Mouse (Mus musculus) lung, embryonic 15.5 days (tissue): Measurements from ENCODE around the gene Vstm2l. TPM values are rescaled to one million over a fixed set of nuclear protein-coding genes. Genes with fewer than 3 reads are reported as not detected.

Source experiments
- ATAC-seq: fragments of 200-750 bp; cut with Nextera tagmentation; 2 replicates; pipeline ENCODE4 v1.8.0; 2017; ENCODE audit warnings: moderate number of reproducible peaks, borderline replicate concordance; ENCODE audit not compliant: low FRiP score, low TSS enrichment; ENCODE audit errors: extremely low read depth
- H3K27ac ChIP-seq: fragments of 300-500 bp; sonication (generic); 2 replicates; pipeline ENCODE4 v1.5.1; 2015; ENCODE audit warnings: moderate library complexity, mild to moderate bottlenecking, inconsistent platforms
- H3K27me3 ChIP-seq: fragments of 300-500 bp; sonication (generic); 2 replicates; pipeline ENCODE4 v1.6.1; 2015; ENCODE audit warnings: inconsistent platforms
- H3K36me3 ChIP-seq: fragments of 300-500 bp; sonication (generic); 2 replicates; pipeline ENCODE4 v1.6.1; 2015; ENCODE audit warnings: inconsistent platforms
- H3K4me1 ChIP-seq: fragments of 300-500 bp; sonication (generic); 2 replicates; pipeline ENCODE4 v1.6.1; 2015; ENCODE audit warnings: inconsistent platforms
- H3K4me2 ChIP-seq: fragments of 300-500 bp; sonication (generic); 2 replicates; pipeline ENCODE4 v1.6.1; 2015; ENCODE audit warnings: inconsistent platforms, mild to moderate bottlenecking, moderate library complexity
- H3K4me3 ChIP-seq: fragments of 300-500 bp; sonication (generic); 2 replicates; pipeline ENCODE4 v1.5.1; 2015; ENCODE audit warnings: mild to moderate bottlenecking, inconsistent platforms
- H3K9ac ChIP-seq: fragments of 300-500 bp; sonication (generic); 2 replicates; pipeline ENCODE4 v1.6.1; 2015; ENCODE audit warnings: inconsistent platforms
- H3K9me3 ChIP-seq: fragments of 300-500 bp; sonication (generic); 2 replicates; pipeline ENCODE4 v1.6.1; 2016; ENCODE audit warnings: inconsistent platforms
- WGBS: fragments of 180-500 bp; shearing (Covaris S2); methylation state at CpG from one replicate; pipeline ENCODE4 v1.1.7; 2015; 5-methylcytosine and 5-hydroxymethylcytosine counted together
- polyA plus RNA-seq: library from polyadenylated mRNA; unstranded; fragments of >200 nt; fragmentation: Nextera tagmentation; extraction: Ambion mirVana; gene quantifications from 2 replicates; pipeline ENCODE4 v1.2.1, GENCODE M21; 2015

Vstm2l gene
- polyA plus RNA-seq, 1 experiment from 2014 or later = 0.17 TPM

DNA sequence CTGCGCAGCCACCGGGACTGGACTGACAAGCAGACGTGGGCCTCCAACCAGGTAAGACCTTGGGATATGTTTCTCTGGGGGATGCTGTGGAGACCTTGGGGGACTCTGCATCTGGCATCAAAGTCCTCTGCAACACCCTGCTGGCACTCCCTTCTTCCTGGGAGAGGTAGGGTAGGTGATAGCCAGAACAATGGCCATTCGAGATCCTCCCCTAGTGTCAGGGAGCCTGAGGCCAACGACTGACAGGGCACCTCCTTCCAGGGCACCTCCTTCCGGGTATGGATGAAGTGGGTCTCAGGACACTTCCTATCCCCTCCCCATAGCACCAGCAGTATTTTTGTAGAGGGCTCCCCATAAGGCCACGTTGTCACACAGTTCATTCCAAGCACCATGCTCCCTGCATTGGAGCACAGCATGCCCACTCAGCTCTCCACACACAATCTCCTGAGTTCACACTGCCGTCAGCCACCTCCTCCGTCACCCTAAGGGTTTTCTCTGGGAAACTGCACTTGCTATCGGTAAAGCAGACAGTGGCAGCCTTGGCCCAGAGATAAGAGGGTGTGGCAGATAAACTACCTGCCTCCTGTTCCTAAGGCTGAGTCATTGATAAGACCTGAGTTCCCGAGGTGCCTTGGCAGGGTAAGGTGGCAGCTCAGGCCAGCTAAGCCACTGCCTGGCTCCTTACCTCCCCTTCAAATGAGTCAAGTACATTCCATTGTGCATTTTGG is 21.2 kb downstream of the Vstm2l start:
- 49% methylated on average over 11 of the region's 11 CpGs for WGBS

GRCm38 (mm10) chr2:157936676-157937075 is 22.2 kb downstream of the Vstm2l start:
- ATAC-seq = no peak
- Histone ChIP-seq H3K9me3 (no peaks in the 10 kb centered on the region), H3K4me3 (no peak overlapping the region), H3K9ac (no peak overlapping the region), H3K27me3 (peaks cover 36% of the 10 kb centered on the region), H3K4me2 (no peak overlapping the region), H3K27ac (no peak overlapping the region), H3K36me3 (no peaks in the 10 kb centered on the region), H3K4me1 (peaks cover 9% of the 10 kb centered on the region; the same call in 1 of the 2 replicates)
- whole genome bisulfite sequencing = 78% methylated on average over 4 of the region's 4 CpGs

More for the DNA sequence above, 21.2 kb downstream of the Vstm2l start:
- Histone ChIP-seq H3K9ac (no peak overlapping the region), H3K9me3 (no peaks in the 10 kb centered on the region), H3K27ac (no peak overlapping the region), H3K4me3 (no peak overlapping the region), H3K27me3 (peaks cover 26% of the 10 kb centered on the region), H3K36me3 (no peaks in the 10 kb centered on the region), H3K4me2 (no peak overlapping the region), H3K4me1 (no peaks in the 10 kb centered on the region)
- no peak for ATAC-seq

DNA sequence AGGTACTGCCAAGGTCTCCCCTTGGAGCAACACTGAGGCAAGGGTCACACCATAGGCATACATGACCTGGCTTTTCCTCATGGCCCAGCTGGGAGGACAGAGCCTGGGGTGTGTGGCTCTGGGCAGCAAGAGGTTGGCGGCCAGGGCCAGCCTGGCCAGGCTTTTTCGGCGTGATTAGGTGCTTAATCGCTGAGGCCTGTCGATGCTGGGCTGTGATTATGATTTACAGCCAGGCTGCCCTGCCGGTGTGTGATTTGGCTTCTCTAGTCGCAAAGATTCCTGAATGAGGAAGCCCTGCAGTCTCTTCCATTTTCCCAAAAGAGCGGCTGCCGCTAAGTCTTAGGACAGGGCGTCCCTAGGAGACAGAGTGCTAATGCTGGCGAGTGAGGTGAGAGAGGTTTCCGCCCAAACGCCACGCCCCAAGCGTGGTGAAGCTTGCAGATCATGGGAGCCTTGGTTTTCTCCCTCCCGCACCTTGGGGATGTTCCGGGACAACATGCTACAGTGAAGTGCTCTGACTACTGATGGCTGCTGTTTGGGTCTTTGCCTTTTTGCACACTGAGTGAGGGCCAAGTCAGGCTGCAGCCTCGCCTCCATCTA is 26.2 kb downstream of the Vstm2l start:
- no peak for ATAC-seq
- H3K36me3 ChIP-seq = no peaks in the 10 kb centered on the region
- 0 out of 2 replicates have a peak overlapping the region, but pooled peaks have one; percentile 3 for H3K4me3 ChIP-seq
- H3K9ac ChIP-seq = no peak overlapping the region
- H3K4me1 ChIP-seq = peaks cover 19% of the 10 kb centered on the region
- no peaks in the 10 kb centered on the region for H3K9me3 ChIP-seq
- H3K4me2 ChIP-seq = peak overlapping the region; percentile 29; the same call in 1 of the 2 replicates
- peaks cover 46% of the 10 kb centered on the region for H3K27me3 ChIP-seq
- H3K27ac ChIP-seq = no peak overlapping the region
- WGBS = 4% methylated on average over 18 of the region's 18 CpGs

DNA sequence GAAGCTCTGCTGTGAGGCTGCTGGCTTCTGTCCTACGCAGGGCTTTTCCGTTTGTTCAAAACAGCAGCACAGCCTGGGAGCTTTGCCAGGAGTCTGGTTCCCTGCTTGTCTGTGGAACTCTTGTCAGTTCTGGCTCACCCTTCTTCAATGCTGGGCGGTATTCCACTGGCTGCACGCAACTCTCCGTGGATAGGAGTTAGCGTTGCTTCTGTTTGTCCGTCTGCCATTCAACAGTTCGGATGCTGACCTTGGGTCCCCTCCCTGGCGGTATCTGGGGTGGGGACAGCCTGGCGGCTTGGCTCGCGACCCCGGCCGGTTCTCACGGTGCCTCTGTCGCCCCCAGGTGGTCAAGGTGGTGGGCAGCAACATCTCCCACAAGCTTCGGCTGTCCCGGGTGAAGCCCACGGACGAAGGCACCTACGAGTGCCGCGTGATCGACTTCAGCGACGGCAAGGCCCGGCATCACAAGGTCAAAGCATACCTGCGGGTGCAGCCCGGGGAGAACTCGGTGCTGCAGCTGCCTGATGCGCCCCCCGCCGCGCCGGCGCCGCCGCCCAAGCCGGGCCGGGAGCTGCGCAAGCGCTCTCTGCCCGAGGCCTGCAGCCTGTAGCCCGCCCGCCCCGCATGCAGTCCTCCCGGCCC is 29.2 kb downstream of the Vstm2l start:
- H3K27ac ChIP-seq = no peak overlapping the region
- under 1% methylated on average over 47 of the region's 47 CpGs for WGBS
- no peaks in the 10 kb centered on the region for H3K9me3 ChIP-seq
- peak overlapping the region; percentile 50 for H3K4me3 ChIP-seq
- peak overlapping the region; percentile 96 for H3K4me2 ChIP-seq
- H3K4me1 ChIP-seq = peaks cover 19% of the 10 kb centered on the region
- ATAC-seq = peak; percentile 68; the same call in 1 of the 2 replicates
- H3K9ac ChIP-seq = peak overlapping the region; percentile 40
- H3K27me3 ChIP-seq = peaks cover 40% of the 10 kb centered on the region
- no peaks in the 10 kb centered on the region for H3K36me3 ChIP-seq

GRCm38 (mm10) chr2:157944156-157944893 is 29.9 kb downstream of the Vstm2l start:
- Histone ChIP-seq H3K27ac (no peak overlapping the region), H3K4me2 (peak overlapping the region; percentile 96), H3K4me1 (peaks cover 19% of the 10 kb centered on the region), H3K36me3 (no peaks in the 10 kb centered on the region), H3K4me3 (peak overlapping the region; percentile 50), H3K27me3 (peaks cover 33% of the 10 kb centered on the region), H3K9me3 (no peaks in the 10 kb centered on the region), H3K9ac (peak overlapping the region; percentile 40)
- WGBS = 8% methylated on average over 32 of the region's 37 CpGs
- no peak; the same call in 1 of the 2 replicates for ATAC-seq

GRCm38 (mm10) chr2:157953978-157954377 is 39.5 kb downstream of the Vstm2l start:
- no peaks in the 10 kb centered on the region for H3K36me3 ChIP-seq
- H3K4me3 ChIP-seq = no peak overlapping the region
- no peaks in the 10 kb centered on the region for H3K27me3 ChIP-seq
- 50% methylated on average over 5 of the region's 5 CpGs for WGBS
- H3K9ac ChIP-seq = no peak overlapping the region
- H3K27ac ChIP-seq = no peak overlapping the region
- H3K4me1 ChIP-seq = no peaks in the 10 kb centered on the region
- H3K9me3 ChIP-seq = no peaks in the 10 kb centered on the region
- H3K4me2 ChIP-seq = no peak overlapping the region
- ATAC-seq = no peak

GRCm38 (mm10) chr2:157957707-157958108 is 43.3 kb downstream of the Vstm2l start:
- H3K4me1 ChIP-seq = no peaks in the 10 kb centered on the region
- no peaks in the 10 kb centered on the region for H3K9me3 ChIP-seq
- no peak overlapping the region for H3K9ac ChIP-seq
- no peaks in the 10 kb centered on the region for H3K27me3 ChIP-seq
- H3K4me3 ChIP-seq = no peak overlapping the region
- no peak overlapping the region for H3K27ac ChIP-seq
- ATAC-seq = no peak
- H3K36me3 ChIP-seq = no peaks in the 10 kb centered on the region
- H3K4me2 ChIP-seq = no peak overlapping the region
- 2% methylated on average over 2 of the region's 2 CpGs for WGBS

- Histone ChIP-seq H3K4me3 (no peak overlapping the region), H3K9ac (no peak overlapping the region), H3K36me3 (no peaks in the 10 kb centered on the region), H3K27me3 (no peaks in the 10 kb centered on the region), H3K9me3 (no peaks in the 10 kb centered on the region), H3K4me2 (no peak overlapping the region), H3K27ac (no peak overlapping the region), H3K4me1 (no peaks in the 10 kb centered on the region)
- no peak for ATAC-seq
- 19% methylated on average over 3 of the region's 3 CpGs for WGBS
These were observed 53.4 kb downstream of the Vstm2l start for GRCm38 (mm10) chr2:157967856-157968255.

DNA sequence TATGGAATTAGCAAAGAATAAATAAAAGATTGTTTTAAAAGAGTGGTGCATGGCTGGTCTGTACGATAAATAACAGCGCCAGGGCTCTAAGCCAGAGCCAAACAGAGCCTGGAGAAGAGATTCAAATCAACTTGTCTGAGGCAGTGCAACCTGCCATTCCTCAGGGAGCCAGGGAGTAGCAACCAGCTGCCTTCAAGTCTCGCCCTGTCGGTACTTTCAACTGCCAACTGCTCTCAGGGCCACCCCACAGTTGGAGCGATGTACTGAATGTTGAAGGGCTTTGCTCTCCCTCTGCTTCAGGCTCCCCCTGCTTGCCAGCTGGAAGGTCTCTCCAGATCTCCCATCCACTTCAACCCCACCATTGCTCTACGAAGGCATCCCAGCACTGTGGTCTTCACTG is 55.7 kb downstream of the Vstm2l start:
- Histone ChIP-seq H3K36me3 (no peaks in the 10 kb centered on the region), H3K4me2 (no peak overlapping the region), H3K27me3 (peaks cover 5% of the 10 kb centered on the region; the same call in 1 of the 2 replicates), H3K9ac (no peak overlapping the region), H3K4me1 (no peaks in the 10 kb centered on the region), H3K27ac (no peak overlapping the region), H3K9me3 (no peaks in the 10 kb centered on the region), H3K4me3 (no peak overlapping the region)
- ATAC-seq = no peak
- 59% methylated on average over 6 of the region's 6 CpGs for WGBS

- Histone ChIP-seq H3K27ac (no peak overlapping the region), H3K27me3 (peaks cover 10% of the 10 kb centered on the region), H3K4me1 (peaks cover 3% of the 10 kb centered on the region; the same call in 1 of the 2 replicates), H3K9me3 (no peaks in the 10 kb centered on the region), H3K9ac (no peak overlapping the region), H3K4me3 (no peak overlapping the region), H3K36me3 (no peaks in the 10 kb centered on the region), H3K4me2 (no peak overlapping the region)
- WGBS = 1% methylated on average over 3 of the region's 3 CpGs
- no peak for ATAC-seq
These were observed 56.2 kb downstream of the Vstm2l start for GRCm38 (mm10) chr2:157970669-157971068.

- Histone ChIP-seq H3K9me3 (no peaks in the 10 kb centered on the region), H3K4me3 (no peak overlapping the region), H3K4me2 (no peak overlapping the region), H3K27me3 (peaks cover 17% of the 10 kb centered on the region), H3K27ac (no peak overlapping the region), H3K4me1 (peaks cover 3% of the 10 kb centered on the region; the same call in 1 of the 2 replicates), H3K9ac (no peak overlapping the region), H3K36me3 (no peaks in the 10 kb centered on the region)
- no peak for ATAC-seq
- 4% methylated on average over 23 of the region's 23 CpGs for WGBS
These were observed 60.4 kb downstream of the Vstm2l start for GRCm38 (mm10) chr2:157974604-157975501.
